Mouse (Mus musculus) left cerebral cortex, adult 2 months (tissue): ENCODE measurements around the gene Vmn2r92. TPM values are rescaled to one million over a fixed set of nuclear protein-coding genes. Genes with fewer than 3 reads are reported as not detected.
"Not testable (repeated sequence)": the region's sequence is repeated elsewhere in the genome, so short reads cannot be mapped to it uniquely, and the experiment has no call there.

Source experiments
- DNase-seq, 2 experiments: peaks; one replicate each; pipeline ENCODE4 v3.0.0; 2021 to 2022; ENCODE audit warnings: low spot score in 2 of 2, mixed read lengths in 1 of 2; ENCODE audit errors: extremely low spot score in 1 of 2
- H3K27ac ChIP-seq: fragments of 200-600 bp; 2 replicates; pipeline ENCODE4 v1.8.1; 2022
- H3K4me3 ChIP-seq: fragments of 200-600 bp; 2 replicates; pipeline ENCODE4 v1.8.1; 2022
- CTCF ChIP-seq: fragments of 200-600 bp; IDR thresholded peaks from 2 replicates; pipeline ENCODE4 v1.8.1; 2022; ENCODE audit warnings: antibody characterized with exemption, mild to moderate bottlenecking, moderate library complexity
- intact Hi-C: fragments of 180-260 bp; cut with DNase I; formaldehyde crosslinking; loops from one replicate; pipeline ENCODE4 v1.15.1; 2025
- long read RNA-seq, 2 experiments: library from polyadenylated mRNA; stranded (forward); transcript quantifications; one replicate each; pipeline ENCODE4 v2.0.0; 2021; ENCODE audit warnings: borderline mapping rate in 2 of 2
- total RNA-seq, 2 experiments: library from RNA; stranded (reverse); gene quantifications; 2 replicates each; pipeline ENCODE4 v1.2.3; 2021

Gene Vmn2r92
- total RNA-seq, result not detected
- long read RNA-seq, experiment 1, result 0 reads
- long read RNA-seq, experiment 2, result 0 reads

- intact Hi-C loops, H3K4me3 ChIP-seq, H3K27ac ChIP-seq, DNase-seq: not testable (repeated sequence)
Observed at GRCm38 (mm10) chr17:18151587-18151986, at the start of gene Vmn2r92. Gene Vmn2r92, plus strand, starts transcription at chr17:18151887.

DNA sequence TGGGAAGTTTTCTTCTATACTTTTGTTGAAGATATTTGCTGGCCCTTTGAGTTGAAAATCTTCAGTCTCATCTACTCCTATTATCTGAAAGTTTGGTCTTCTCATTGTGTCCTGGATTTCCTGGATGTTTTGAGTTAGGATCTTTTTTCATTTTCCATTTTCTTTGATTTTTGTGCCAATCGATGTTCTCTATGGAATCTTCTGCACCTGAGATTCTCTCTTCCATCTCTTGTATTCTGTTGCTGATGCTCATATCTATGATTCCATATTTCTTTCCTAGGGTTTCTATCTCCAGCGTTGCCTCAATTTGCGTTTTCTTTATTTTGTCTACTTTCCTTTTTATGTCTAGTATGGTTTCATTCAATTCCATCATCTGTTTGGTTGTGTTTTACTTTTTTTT lies 49.4 kb upstream of the Vmn2r92 start:
- not testable (repeated sequence) for DNase-seq
- intact Hi-C loops, result loop anchor here (5.0 kb wide), 1 partner anchor 70 kb away; no protein-coding TSS in a partner anchor

GRCm38 (mm10) chr17:18161194-18161593 lies 9.5 kb downstream of the Vmn2r92 start:
- DNase-seq, H3K27ac ChIP-seq, H3K4me3 ChIP-seq, intact Hi-C loops: not testable (repeated sequence)

More for the DNA sequence above, 49.4 kb upstream of the Vmn2r92 start:
- not testable (repeated sequence) for H3K27ac ChIP-seq, H3K4me3 ChIP-seq

GRCm38 (mm10) chr17:18189732-18190131 lies 38.0 kb downstream of the Vmn2r92 start:
- TF ChIP-seq CTCF, result no peak
- H3K4me3 ChIP-seq, result no peak overlapping the region
- no peak for DNase-seq
- intact Hi-C loops, result no loop called here
- no peak overlapping the region for H3K27ac ChIP-seq

DNA sequence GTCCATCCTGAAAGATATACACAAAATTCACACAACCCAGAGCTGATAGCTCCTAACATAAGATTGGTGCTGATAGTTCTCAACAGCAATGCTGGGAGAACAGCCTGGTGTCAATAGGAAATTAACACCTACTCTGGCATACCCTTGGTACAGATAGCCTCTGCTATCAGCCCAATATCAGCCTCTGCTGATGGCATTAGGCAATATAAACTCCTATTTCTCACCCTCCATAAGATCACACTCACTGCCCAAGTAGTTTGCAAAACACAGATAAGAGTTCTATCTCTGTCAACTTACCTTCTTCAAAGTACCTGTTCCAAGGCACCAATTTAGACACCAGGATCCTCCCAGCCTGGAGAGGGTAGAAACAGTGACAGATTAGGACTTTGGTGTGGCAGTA lies 69.6 kb downstream of the Vmn2r92 start:
- Histone ChIP-seq H3K27ac (no peak overlapping the region), H3K4me3 (no peak overlapping the region)
- intact Hi-C loops, result no loop called here
- DNase-seq, result no peak
- no peak for TF ChIP-seq CTCF

DNA sequence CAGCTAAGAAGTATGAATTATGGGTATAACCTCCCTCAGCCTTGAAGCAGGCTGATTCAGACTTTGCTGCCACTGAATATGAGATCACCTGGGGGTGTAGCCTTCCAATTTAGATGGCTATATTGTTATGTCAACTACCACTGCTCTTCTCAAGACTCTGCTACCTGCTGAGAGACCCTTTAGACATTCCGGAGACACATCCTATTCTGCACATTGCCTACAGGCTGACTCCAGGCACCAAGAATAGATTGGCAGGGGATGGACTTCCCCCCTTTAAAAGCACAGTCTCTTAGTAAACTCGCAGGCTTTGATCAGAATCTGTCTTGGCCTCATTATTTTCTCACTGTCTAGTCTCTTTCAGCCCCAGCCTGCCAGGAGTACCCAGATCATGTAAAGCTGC lies 80.3 kb downstream of the Vmn2r92 start:
- intact Hi-C loops, result no loop called here
- no peak for TF ChIP-seq CTCF
- Histone ChIP-seq H3K4me3 (no peak overlapping the region), H3K27ac (no peak overlapping the region)
- DNase-seq, result no peak

GRCm38 (mm10) chr17:18236931-18237330 lies 85.2 kb downstream of the Vmn2r92 start:
- intact Hi-C loops, result no loop called here

More at GRCm38 (mm10) chr17:18236931-18237330, 85.2 kb downstream of the Vmn2r92 start:
- no peak for TF ChIP-seq CTCF
- Histone ChIP-seq H3K4me3 (no peak overlapping the region), H3K27ac (no peak overlapping the region)
- DNase-seq, result no peak

Other genes with a start within 250 kb of the Vmn2r92 start
- not detected for gene Fpr-rs4, start 130.2 kb upstream of the Vmn2r92 start, total RNA-seq
- not detected for gene Vmn2r124, start 102.5 kb upstream of the Vmn2r92 start, total RNA-seq
- gene Vmn2r91, start 66.9 kb upstream of the Vmn2r92 start, total RNA-seq, result not detected
- not detected for gene Vmn2r94, start 125.9 kb downstream of the Vmn2r92 start, total RNA-seq
- gene Vmn2r93, start 146.2 kb downstream of the Vmn2r92 start, total RNA-seq, result not detected